Mouse (Mus musculus): ENCODE measurements around the gene Mcpt1. TPM values are rescaled to one million over a fixed set of nuclear protein-coding genes. Genes with fewer than 3 reads are reported as not detected.
"Not testable (repeated sequence)": the region's sequence is repeated elsewhere in the genome, so short reads cannot be mapped to it uniquely, and the experiment has no call there.

Gene Mcpt1
- not detected in 2 replicates for polyA plus RNA-seq (2014; fragmentation: Nextera tagmentation; extraction: Ambion mirVana)

- H3K27me3 ChIP-seq (ENCODE audit: control insufficient read depth, insufficient read depth, low read length); H3K36me3 ChIP-seq (ENCODE audit: control insufficient read depth, insufficient read depth, low read length); H3K27ac ChIP-seq (ENCODE audit: low read depth, low read length); ATAC-seq (replicated peaks; ENCODE audit: low FRiP score); H3K4me2 ChIP-seq (ENCODE audit: low read depth, low read length, severe bottlenecking); DNase-seq (ENCODE audit: low spot score); H3K4me3 ChIP-seq (ENCODE audit: low read depth, low read length); H3K9me3 ChIP-seq (ENCODE audit: control insufficient read depth, low read length); H3K9ac ChIP-seq (ENCODE audit: low read length); H3K4me1 ChIP-seq (replicated peaks; ENCODE audit: control insufficient read depth, insufficient read depth, low read length): not testable (repeated sequence)
- WGBS = 79% methylated on average over 3 of the region's 3 CpGs
Measured at GRCm38 (mm10) chr14:56017671-56018070, at the start of gene Mcpt1. Gene Mcpt1 (plus strand): TSS chr14:56017971.

- ATAC-seq (replicated peaks; ENCODE audit: low FRiP score); H3K27ac ChIP-seq (ENCODE audit: low read depth, low read length); H3K4me3 ChIP-seq (ENCODE audit: low read depth, low read length); H3K4me2 ChIP-seq (ENCODE audit: low read depth, low read length, severe bottlenecking); H3K4me1 ChIP-seq (replicated peaks; ENCODE audit: control insufficient read depth, insufficient read depth, low read length); H3K9ac ChIP-seq (ENCODE audit: low read length); H3K36me3 ChIP-seq (ENCODE audit: control insufficient read depth, insufficient read depth, low read length); DNase-seq (ENCODE audit: low spot score); H3K27me3 ChIP-seq (ENCODE audit: control insufficient read depth, insufficient read depth, low read length); H3K9me3 ChIP-seq (ENCODE audit: control insufficient read depth, low read length): not testable (repeated sequence)
- WGBS = 83% methylated on average over 1 of the region's 3 CpGs
Measured at GRCm38 (mm10) chr14:55987464-55987863, 30.3 kb upstream of the Mcpt1 start.

GRCm38 (mm10) chr14:56013147-56013546, 4.6 kb upstream of the Mcpt1 start:
- WGBS = 65% methylated on average over 3 of the region's 3 CpGs
- Histone ChIP-seq H3K4me3 (ENCODE audit: low read depth, low read length) (no peak overlapping the region), H3K36me3 (ENCODE audit: control insufficient read depth, insufficient read depth, low read length) (no peaks in the 10 kb centered on the region), H3K9me3 (ENCODE audit: control insufficient read depth, low read length) (no peaks in the 10 kb centered on the region), H3K4me1 (replicated peaks; ENCODE audit: control insufficient read depth, insufficient read depth, low read length) (no peaks in the 10 kb centered on the region), H3K4me2 (ENCODE audit: low read depth, low read length, severe bottlenecking) (no peak overlapping the region), H3K27ac (ENCODE audit: low read depth, low read length) (no peak overlapping the region), H3K9ac (ENCODE audit: low read length) (no peak overlapping the region), H3K27me3 (ENCODE audit: control insufficient read depth, insufficient read depth, low read length) (no peaks in the 10 kb centered on the region)
- ATAC-seq (replicated peaks; ENCODE audit: low FRiP score) (no peak), DNase-seq (ENCODE audit: low spot score) (no peak)

DNA sequence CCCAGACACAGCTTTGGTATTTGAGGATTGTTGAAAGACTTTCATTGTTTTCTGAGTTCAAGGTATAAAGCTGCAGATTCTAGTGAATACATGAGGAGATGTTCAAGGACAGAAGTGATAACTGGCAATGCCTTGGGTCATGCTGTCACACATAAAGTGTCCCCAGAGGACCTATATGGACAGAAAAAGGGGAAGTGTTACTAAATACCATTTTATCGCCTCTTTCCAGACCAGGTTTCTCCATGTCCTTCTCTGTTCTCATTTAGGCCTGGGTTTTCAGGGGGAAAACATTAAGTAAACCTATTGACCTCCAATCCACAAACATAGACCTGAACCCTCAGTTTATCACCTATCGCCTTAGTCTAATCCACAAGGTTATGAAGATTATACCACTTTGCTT, 3.8 kb upstream of the Mcpt1 start:
- ATAC-seq (replicated peaks; ENCODE audit: low FRiP score) (no peak), DNase-seq (ENCODE audit: low spot score) (no peak)
- no peaks in the 10 kb centered on the region for H3K27me3 ChIP-seq (ENCODE audit: control insufficient read depth, insufficient read depth, low read length)
- no peaks in the 10 kb centered on the region for H3K36me3 ChIP-seq (ENCODE audit: control insufficient read depth, insufficient read depth, low read length)
- H3K27ac ChIP-seq (ENCODE audit: low read depth, low read length) = no peak overlapping the region
- H3K4me3 ChIP-seq (ENCODE audit: low read depth, low read length) = no peak overlapping the region
- 92% methylated on average over 2 of the region's 2 CpGs for WGBS
- H3K4me1 ChIP-seq (replicated peaks; ENCODE audit: control insufficient read depth, insufficient read depth, low read length) = no peaks in the 10 kb centered on the region
- no peaks in the 10 kb centered on the region for H3K9me3 ChIP-seq (ENCODE audit: control insufficient read depth, low read length)
- no peak overlapping the region for H3K9ac ChIP-seq (ENCODE audit: low read length)
- H3K4me2 ChIP-seq (ENCODE audit: low read depth, low read length, severe bottlenecking) = no peak overlapping the region

DNA sequence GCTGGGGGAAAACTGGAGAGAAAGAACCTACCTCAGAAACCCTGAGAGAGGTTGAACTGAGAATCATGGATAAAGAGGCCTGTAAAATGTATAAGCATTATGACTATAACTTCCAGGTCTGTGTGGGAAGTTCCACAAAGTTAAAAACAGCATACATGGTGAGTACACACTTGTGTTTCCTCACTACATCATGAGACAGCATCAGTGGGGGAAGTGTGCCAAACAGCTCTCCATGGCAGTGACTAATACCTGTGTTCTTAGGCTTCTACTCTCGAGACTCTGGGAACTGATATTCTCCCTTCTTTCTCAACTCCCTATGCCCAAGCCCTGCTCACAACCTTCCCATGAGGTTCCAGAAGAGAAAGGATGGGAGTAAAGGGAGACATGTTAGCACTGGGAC, 1.7 kb downstream of the Mcpt1 start:
- H3K27me3 ChIP-seq (ENCODE audit: control insufficient read depth, insufficient read depth, low read length) = no peaks in the 10 kb centered on the region
- no peak overlapping the region for H3K4me3 ChIP-seq (ENCODE audit: low read depth, low read length)
- H3K36me3 ChIP-seq (ENCODE audit: control insufficient read depth, insufficient read depth, low read length) = no peaks in the 10 kb centered on the region
- H3K4me2 ChIP-seq (ENCODE audit: low read depth, low read length, severe bottlenecking) = no peak overlapping the region
- no peaks in the 10 kb centered on the region for H3K9me3 ChIP-seq (ENCODE audit: control insufficient read depth, low read length)
- H3K27ac ChIP-seq (ENCODE audit: low read depth, low read length) = no peak overlapping the region
- DNase-seq (ENCODE audit: low spot score) (no peak), ATAC-seq (replicated peaks; ENCODE audit: low FRiP score) (no peak)
- H3K9ac ChIP-seq (ENCODE audit: low read length) = no peak overlapping the region
- 63% methylated on average over 1 of the region's 1 CpGs for WGBS
- no peaks in the 10 kb centered on the region for H3K4me1 ChIP-seq (replicated peaks; ENCODE audit: control insufficient read depth, insufficient read depth, low read length)

DNA sequence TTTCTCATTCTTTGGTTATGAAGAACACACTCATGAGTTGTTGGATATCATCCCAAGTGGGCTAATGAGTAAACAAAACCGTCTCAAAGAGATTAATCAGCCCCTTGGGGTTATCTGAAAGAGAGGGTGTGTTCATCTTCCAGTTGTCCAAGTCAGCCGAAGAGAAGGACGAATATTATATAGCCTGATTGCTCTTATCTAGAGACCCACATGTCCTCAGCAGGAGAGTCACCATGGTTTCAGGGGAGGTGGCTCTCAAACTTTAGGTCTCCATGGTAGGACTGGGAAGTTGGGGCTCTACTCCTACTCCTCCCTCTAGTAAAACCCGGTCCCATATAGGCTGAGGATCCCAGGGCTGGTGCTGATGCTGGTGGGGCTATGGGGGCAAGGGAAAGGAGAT, 3.5 kb downstream of the Mcpt1 start:
- not testable (repeated sequence) for DNase-seq (ENCODE audit: low spot score); H3K36me3 ChIP-seq (ENCODE audit: control insufficient read depth, insufficient read depth, low read length); H3K27me3 ChIP-seq (ENCODE audit: control insufficient read depth, insufficient read depth, low read length); H3K27ac ChIP-seq (ENCODE audit: low read depth, low read length); H3K4me3 ChIP-seq (ENCODE audit: low read depth, low read length); ATAC-seq (replicated peaks; ENCODE audit: low FRiP score); H3K4me1 ChIP-seq (replicated peaks; ENCODE audit: control insufficient read depth, insufficient read depth, low read length); H3K9me3 ChIP-seq (ENCODE audit: control insufficient read depth, low read length); H3K4me2 ChIP-seq (ENCODE audit: low read depth, low read length, severe bottlenecking); H3K9ac ChIP-seq (ENCODE audit: low read length)
- 83% methylated on average over 3 of the region's 4 CpGs for WGBS

- not testable (repeated sequence) for DNase-seq (ENCODE audit: low spot score); H3K4me3 ChIP-seq (ENCODE audit: low read depth, low read length); ATAC-seq (replicated peaks; ENCODE audit: low FRiP score); H3K9me3 ChIP-seq (ENCODE audit: control insufficient read depth, low read length); H3K4me1 ChIP-seq (replicated peaks; ENCODE audit: control insufficient read depth, insufficient read depth, low read length); H3K4me2 ChIP-seq (ENCODE audit: low read depth, low read length, severe bottlenecking); H3K27me3 ChIP-seq (ENCODE audit: control insufficient read depth, insufficient read depth, low read length); H3K9ac ChIP-seq (ENCODE audit: low read length); H3K36me3 ChIP-seq (ENCODE audit: control insufficient read depth, insufficient read depth, low read length); H3K27ac ChIP-seq (ENCODE audit: low read depth, low read length)
- 80% methylated on average over 3 of the region's 3 CpGs for WGBS
Measured at GRCm38 (mm10) chr14:56030395-56030794, 12.6 kb downstream of the Mcpt1 start, which contains the start of gene Mcpt9. Gene Mcpt9 (minus strand): TSS chr14:56030495.

DNA sequence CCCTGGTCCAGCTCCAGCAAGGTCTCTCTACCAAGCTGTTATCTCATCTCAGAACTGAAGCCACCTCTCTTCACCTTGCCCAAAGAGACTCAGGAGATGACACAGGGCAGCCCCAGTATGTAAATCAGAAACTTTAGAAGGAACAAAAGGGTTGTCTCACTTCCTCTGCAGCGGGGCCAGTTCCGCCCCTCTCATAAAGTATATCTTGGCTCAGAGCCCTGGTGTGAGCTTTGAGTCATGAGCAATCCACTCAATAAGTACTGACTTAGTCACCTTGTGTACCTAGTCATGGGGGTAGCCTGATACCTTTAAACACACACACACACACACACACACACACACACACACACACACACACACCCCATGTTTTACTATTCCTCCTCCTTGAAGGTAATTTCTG, 16.7 kb downstream of the Mcpt1 start:
- H3K9ac ChIP-seq (ENCODE audit: low read length) = no peak overlapping the region
- H3K36me3 ChIP-seq (ENCODE audit: control insufficient read depth, insufficient read depth, low read length) = no peaks in the 10 kb centered on the region
- H3K4me2 ChIP-seq (ENCODE audit: low read depth, low read length, severe bottlenecking) = no peak overlapping the region
- ATAC-seq (replicated peaks; ENCODE audit: low FRiP score) (no peak), DNase-seq (ENCODE audit: low spot score) (no peak)
- H3K4me3 ChIP-seq (ENCODE audit: low read depth, low read length) = no peak overlapping the region
- no peak overlapping the region for H3K27ac ChIP-seq (ENCODE audit: low read depth, low read length)
- H3K4me1 ChIP-seq (replicated peaks; ENCODE audit: control insufficient read depth, insufficient read depth, low read length) = no peaks in the 10 kb centered on the region
- H3K27me3 ChIP-seq (ENCODE audit: control insufficient read depth, insufficient read depth, low read length) = no peaks in the 10 kb centered on the region
- no peaks in the 10 kb centered on the region for H3K9me3 ChIP-seq (ENCODE audit: control insufficient read depth, low read length)
- WGBS = 91% methylated on average over 2 of the region's 2 CpGs

- H3K27ac ChIP-seq (ENCODE audit: low read depth, low read length); DNase-seq (ENCODE audit: low spot score); ATAC-seq (replicated peaks; ENCODE audit: low FRiP score); H3K9ac ChIP-seq (ENCODE audit: low read length); H3K27me3 ChIP-seq (ENCODE audit: control insufficient read depth, insufficient read depth, low read length); H3K36me3 ChIP-seq (ENCODE audit: control insufficient read depth, insufficient read depth, low read length); H3K4me3 ChIP-seq (ENCODE audit: low read depth, low read length); H3K9me3 ChIP-seq (ENCODE audit: control insufficient read depth, low read length); H3K4me1 ChIP-seq (replicated peaks; ENCODE audit: control insufficient read depth, insufficient read depth, low read length); H3K4me2 ChIP-seq (ENCODE audit: low read depth, low read length, severe bottlenecking): not testable (repeated sequence)
- 75% methylated on average over 1 of the region's 1 CpGs for WGBS
Measured at GRCm38 (mm10) chr14:56041792-56042191, 24.0 kb downstream of the Mcpt1 start, which contains the start of gene Mcpt2. Gene Mcpt2 (plus strand): TSS chr14:56042041.

All from forebrain, embryonic 11.5 days (tissue).